Mouse (Mus musculus) MEL-GATA-1-ER (cell line): ENCODE results near the gene Stkld1.

Experiments used
- DNase-seq: peaks from one replicate; pipeline ENCODE4 v3.0.0-alpha.2; 2012; ENCODE audit warnings: low read depth; ENCODE audit errors: extremely low read depth

Stkld1 gene

DNA sequence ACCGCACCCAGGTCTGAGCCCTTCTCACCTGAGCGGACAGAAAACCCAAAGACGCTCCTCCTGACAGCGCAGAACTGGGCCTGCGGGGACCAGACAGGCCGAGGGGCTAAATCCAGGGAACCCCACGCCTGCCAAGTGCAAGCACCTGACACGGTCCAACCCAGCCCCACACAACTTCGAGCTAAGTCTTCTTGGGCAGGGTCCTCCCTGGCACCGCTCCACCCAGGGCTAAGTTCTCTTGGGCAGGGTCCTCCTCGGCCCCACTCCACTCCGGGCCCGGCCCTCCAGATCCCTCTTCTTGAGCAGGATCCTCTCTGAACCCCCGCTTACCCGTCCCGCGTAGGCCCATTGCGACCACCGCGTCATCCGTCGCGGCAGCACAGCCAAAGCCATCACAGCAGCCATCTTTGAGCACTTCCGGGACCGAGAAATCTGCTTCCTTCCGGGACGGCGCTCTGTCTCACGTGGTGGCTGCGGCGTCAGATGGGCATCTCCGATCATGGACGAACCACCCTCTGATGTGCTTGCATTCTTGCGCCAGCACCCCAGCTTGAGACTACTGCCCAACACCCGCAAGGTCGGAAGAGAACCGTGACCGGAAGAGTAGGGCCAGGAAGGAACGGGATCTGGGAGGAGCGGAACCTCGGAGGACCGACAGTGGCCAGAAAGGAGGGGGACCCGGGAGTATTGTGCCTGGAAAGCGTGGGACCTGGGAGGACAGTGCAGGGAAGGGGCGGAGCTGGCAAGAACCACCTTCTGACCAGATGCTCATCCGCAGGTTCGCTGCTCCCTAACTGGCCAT, 17.7 kb upstream of the Stkld1 start, which contains the start of the genes Surf2 and Surf1:
Surf2 (plus strand) TSS at position 441 of the 802 bp plus-strand sequence.
Surf1 (minus strand) TSS at position 604 of the 802 bp plus-strand sequence.
- no peak for DNase-seq

GRCm38 (mm10) chr2:26916738-26917137, 17.1 kb upstream of the Stkld1 start:
- DNase-seq: no peak

DNA sequence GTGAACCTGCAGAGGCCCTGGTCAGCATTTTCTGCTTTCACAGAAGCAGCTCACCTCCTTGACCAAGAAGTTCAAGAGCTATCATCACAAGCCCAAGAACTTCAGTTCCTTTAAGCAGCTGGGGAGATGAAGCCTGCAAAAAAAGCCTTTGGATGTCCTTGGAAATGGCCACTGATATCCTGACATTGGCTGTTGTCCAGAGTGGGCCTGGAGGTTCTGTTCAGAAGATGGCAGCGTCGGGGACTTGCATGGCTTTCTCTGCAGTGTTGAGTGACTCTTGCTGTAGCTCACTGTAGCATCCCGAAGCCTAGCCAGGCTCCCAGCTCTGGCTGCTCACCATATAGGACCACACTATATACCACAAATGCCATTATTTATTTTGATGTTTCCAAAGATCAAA, 14.2 kb upstream of the Stkld1 start:
- DNase-seq: no peak

DNA sequence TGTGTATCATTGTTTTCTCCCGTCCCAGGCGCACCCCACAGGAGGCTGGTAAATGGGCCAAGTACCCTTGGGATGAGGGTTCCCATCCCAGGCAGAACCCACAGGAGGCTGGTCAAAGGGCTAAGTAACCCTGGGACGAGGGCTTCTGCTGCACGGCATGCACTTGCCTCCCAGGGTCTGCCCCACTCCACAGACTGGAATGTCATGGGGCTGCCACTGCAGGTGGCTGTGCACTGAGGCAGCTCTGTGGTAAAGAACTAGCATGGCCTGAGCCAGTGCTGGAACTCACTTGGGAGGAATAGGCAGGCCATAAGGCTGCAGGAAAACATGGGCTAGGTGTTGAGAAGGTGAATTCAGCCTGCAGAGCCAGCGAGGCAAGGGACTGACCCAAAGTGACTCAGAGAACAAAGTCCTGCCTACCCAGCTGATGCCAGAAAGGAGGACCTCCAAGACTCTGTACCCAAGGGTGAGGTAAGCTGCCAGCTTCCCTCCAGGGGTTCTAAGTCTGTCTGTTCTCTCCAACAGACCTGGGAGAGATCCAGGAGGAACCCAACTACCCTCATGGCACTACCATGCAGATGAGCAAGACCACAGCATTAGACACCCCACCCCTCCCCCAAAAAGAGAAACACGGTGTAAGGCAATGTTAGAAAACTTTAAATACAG, 13.5 kb upstream of the Stkld1 start:
- no peak for DNase-seq

- DNase-seq: no peak
Measured at GRCm38 (mm10) chr2:26921784-26922183, 12.1 kb upstream of the Stkld1 start.

DNA sequence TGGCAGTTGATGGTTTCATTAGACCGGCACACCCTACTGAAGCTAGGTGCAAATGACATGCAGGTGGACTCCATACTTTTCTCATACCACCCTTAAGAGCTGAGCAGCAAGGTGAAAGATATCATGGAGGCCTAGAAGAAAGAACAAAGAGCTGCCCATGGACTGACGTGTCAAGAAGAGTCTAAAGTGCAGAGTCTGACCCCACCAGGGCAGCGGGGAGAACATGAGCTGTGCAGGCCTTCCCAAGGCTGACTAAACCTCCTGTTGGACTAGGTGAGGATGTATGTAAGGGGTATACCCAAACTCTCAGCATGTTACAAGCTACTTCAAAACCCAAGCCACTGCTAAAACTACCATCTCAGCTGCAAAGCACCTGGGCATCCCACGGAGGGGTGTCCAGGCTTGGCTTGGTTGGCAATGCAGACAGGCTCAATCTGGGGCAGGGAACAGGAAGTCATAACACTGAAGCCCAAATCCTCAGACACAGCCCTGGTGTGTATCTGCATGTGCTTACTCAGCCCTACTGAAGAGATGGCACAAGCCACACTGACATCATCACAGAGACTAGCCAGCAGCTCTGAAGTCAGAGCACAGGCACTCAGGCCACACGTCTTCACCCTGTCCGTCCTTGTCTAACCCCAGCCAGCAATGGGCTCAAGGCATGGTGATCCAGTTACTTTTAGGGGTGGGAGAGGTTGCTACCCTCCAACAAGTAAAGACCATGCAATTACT, 5.9 kb upstream of the Stkld1 start:
- no peak for DNase-seq

- peak; percentile 64 for DNase-seq
Measured at GRCm38 (mm10) chr2:26930390-26930789, 3.5 kb upstream of the Stkld1 start.

DNA sequence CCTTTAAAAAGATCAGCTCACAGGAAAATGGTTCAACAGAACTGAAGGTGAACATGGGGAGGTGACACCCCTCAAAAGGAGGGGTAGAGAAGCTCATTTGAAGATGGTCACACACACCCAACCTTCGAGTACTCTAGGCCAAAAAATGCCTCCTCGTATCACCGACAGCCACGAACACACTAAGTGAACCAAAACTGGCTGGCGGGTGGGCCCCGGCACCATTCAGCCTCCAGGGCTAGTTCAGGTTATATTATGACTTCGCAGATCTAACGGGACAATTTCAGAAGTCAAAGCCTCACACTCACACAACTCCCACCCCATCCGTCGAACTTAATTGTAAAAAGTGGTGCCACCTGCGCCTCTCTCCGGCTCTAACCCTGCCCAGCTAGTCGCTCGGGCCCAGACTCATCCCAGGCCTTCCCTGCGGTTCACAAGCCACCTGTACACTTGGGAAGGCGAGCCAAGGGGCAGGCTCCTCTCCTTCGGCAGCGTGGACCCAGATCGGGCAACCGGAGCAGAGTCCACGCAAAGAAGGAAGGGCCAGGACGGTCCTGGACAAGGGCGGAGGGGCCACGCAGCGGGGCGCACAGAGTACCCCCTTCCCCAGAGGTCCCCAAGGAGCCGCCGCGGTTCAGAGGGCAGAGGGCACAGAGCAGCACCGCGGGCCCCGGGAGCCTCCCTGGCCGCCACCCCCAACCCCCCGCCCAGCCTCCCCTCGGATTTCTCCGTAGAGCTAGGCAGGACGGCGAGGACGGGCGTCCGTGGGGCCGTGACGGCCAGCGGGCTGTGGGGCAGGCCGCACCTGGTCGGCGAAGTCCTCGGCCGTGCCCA, 1.2 kb upstream of the Stkld1 start:
- no peak for DNase-seq

- DNase-seq: no peak
Measured at GRCm38 (mm10) chr2:26935286-26935685, 1.4 kb downstream of the Stkld1 start.

DNA sequence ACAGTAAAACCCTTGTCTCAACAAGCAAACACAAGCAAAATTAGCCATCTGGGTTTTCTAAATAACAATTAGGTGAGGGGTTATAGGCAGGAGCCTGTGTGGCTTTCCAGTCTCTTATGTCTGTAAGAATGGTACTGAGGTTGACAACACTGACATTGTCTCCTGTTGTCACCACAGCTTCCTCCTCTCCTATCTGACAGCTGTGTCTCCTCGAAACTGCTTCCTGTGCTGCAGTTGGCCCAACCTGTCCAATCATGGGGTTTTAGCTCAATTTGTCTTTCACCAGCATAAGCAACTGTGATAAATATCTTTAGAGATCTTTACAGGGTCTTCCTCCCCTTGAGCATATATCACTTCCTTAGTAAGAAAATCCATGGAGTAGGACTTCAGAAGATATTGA, 2.6 kb downstream of the Stkld1 start:
- DNase-seq: no peak

GRCm38 (mm10) chr2:26941539-26941938, 7.7 kb downstream of the Stkld1 start:
- DNase-seq: no peak

DNA sequence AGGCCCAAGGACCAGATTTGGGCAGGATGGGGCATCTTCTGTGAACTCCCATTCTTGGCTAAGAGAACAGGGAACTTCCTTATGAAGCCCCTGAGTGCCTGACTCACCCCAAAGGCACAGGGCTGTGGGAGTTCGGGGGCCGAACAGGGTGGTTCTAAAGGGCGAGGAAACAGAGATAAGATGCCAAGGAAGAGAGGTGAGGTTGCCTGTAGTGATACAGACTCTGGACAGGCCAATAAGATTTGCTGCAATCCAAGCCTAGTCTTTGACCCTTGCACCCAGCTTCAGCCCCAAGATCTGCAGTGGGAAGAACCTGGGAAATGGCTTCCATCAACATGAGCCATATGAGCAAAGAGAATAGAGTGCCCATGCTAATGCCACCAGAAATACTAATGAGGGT, 9.4 kb downstream of the Stkld1 start:
- DNase-seq: no peak

- DNase-seq: no peak
Measured at GRCm38 (mm10) chr2:26950411-26950810, 16.6 kb downstream of the Stkld1 start.

- DNase-seq: no peak
Measured at GRCm38 (mm10) chr2:26951346-26951905, 17.6 kb downstream of the Stkld1 start.

DNA sequence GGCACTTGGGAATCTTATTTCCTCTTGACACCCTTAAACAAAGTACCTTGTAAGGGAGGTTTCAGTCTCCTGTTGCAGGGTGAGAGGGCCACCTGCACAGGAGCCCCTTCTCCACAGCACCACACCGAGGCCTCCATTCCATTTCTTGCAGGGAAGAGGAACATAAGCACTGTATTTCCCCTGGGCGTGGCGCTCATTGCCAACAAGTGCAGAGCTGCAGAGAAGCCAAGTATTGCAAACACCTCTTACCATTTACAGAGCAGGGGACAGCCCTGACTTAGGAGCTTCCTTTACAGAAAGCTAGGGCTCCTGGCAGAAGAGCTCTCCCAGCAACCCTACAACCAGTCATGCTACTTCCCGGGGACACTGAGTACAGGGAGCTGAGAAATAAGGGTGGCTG, 18.3 kb downstream of the Stkld1 start:
- no peak for DNase-seq

DNA sequence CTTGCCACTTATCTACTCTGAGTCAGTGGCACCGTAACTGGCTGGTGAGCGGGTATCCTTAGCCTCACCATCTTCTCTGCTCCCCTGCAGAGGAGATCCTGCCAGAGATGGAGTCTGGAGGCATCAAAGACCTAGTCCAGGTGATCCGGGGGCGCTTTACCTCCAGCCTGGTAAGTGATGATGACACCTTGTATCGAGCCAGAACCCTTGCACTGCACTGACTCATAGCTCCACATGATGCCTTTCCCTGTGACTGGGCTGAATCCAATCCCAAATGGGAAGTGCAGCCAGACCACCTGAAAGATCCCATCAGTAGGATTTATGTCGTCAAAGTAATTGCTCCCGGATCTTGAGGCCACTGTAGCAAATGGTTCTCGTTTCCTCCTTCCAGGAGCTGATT, 19.0 kb downstream of the Stkld1 start:
- no peak for DNase-seq

GRCm38 (mm10) chr2:26954735-26955395, 21.0 kb downstream of the Stkld1 start:
- DNase-seq: no peak

DNA sequence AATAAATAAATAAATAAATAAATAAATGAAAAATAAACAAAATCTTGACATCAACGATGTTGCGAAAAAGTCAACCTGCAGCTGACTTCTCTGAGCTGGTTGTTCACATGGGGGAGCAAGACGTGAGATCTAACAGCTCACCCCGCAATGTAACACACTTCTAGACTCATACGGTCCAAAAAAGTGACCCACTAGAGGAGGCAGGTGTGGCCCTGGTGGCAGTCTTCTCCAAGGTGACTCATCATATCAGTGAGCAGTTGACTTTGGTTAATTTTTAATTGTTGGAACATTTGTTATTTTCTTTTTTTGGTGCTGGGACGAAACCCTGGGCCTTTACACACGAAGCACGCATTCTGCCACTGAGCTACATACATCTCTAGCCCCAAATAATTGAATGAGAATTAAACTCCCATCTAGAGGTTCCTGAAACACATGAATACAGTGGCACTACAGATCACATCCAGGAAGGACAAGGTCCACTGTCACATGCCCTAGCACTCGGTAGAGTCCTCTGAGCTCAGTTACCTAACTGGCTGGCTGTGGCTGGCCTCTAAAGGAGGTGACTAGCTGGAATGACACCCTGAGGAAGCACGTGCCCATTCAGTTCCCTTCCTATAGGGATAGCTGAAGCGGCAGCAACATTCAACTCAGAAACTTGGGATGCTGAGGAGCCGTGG, 23.1 kb downstream of the Stkld1 start:
- no peak for DNase-seq

DNA sequence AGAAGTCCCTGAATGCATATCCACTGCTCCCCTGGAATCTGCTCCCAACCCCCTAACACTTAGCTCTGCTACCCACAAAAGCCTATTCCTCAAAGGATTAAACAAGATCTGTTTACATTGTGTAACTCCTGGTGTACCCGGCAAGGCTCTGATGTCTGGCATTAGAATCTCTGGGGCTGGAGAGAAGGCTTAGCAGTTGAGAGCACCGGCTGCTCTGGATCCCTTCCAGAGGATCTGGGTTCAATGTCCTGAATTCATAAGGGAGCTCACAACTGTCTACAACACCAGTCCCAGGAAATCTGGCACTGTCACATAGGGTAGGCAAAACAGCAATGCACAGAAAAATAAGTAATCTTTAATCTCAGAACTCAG, 23.6 kb downstream of the Stkld1 start:
- no peak for DNase-seq

DNA sequence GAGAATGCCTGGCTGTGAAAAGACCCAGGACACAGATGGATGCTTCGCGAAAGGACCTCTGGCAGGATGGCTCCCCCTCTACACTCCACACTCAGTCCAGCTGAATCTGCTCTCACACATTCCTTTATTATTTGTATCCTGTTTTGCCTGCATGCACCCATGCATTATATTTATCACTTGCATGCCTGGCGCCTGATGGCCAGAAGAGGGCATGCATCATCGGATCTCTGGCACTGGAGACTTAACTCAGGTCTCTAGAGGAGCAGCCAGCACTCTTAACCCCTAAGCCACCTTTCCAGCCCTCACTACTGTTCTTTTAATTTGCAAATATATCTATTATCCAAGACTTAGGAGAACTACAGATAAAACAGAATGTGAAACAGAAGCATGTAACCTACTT, 26.9 kb downstream of the Stkld1 start:
- DNase-seq: no peak
